Mouse (Mus musculus): Measurements from ENCODE around the gene Bpifb9b.
"Not testable (repeated sequence)": the region's sequence is repeated elsewhere in the genome, so short reads cannot be mapped to it uniquely, and the experiment has no call there.

Gene Bpifb9b

DNA sequence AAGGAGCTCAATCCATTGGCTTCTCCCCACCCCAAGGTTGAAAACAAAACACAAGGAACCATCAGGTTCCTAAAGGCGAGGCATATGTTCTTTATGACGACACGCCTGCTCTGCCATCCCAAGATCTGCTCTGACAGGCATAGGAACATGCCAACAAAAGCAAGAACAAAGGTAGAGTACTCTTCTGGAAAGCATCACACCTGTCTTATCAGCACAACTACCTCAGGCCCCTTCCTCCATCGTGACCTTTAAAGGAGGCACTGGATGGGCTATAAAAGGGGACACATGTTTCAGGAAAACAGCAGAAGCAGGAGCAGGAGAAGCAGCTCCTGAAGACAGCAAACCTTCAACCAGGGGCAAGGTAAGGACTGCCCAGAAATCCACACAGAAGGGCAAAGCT is at the start of gene Bpifb9b:
Gene Bpifb9b (plus strand): TSS at position 301 of the 400 bp plus-strand sequence.
- DNase-seq (ENCODE audit: low spot score in 2 of 2): not testable (repeated sequence)

DNA sequence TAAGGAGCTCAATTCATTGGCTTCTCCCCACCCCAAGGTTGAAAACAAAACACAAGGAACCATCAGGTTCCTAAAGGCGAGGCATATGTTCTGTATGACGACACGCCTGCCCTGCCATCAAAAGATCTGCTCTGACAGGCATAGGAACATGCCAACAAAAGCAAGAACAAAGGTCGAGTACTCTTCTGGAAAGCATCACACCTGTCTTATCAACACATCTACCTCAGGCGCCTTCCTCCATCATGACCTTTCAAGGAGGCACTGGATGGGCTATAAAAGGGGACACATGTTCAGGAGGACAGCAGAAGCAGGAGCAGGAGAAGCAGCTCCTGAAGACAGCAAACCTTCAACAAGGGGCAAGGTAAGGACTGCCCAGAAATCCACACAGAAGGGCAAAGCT is 49.5 kb upstream of the Bpifb9b start, which contains the start of gene Bpifb9a:
Gene Bpifb9a (plus strand): TSS at position 301 of the 400 bp plus-strand sequence.
- not testable (repeated sequence) for DNase-seq (ENCODE audit: low spot score in 2 of 2)

DNA sequence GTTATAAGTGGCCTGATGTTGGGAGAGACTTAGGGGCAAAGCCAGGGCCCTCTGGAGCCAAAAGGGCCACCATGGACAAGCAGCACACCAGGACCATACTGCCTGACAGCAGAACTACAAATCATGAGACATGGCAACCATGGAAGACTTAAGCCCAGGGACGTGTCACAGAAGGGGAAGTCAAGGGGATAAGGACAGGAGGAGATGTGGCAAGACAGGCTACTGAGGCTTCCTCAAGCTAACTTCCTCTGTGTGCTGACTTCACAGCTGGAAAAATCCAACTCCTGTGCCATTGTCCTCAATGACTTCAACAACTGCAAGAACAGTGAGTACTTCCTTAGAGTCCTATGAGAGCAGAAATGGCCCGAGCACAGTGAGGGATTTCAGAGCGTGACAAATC is 42.6 kb upstream of the Bpifb9b start:
- DNase-seq (ENCODE audit: low spot score in 2 of 2): not testable (repeated sequence)

DNA sequence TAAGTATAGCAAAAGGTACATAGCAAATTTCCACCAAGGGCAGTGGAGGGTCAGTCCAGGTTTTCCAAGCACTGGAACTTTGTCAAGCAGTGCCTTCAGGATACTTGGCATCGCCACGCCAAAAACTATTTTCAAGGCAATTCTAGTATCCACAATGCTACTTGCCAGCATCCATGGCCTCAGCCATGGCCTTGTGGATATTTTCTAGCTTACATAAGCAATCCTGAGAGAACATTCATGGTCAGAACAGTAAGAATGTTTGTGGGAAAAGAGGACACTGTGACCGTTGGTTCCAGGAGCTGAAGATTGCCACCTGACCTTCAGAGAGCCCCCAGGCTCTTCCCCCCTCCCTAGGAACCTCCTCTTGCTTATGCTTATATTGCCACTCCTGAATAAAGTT is 15.2 kb upstream of the Bpifb9b start:
- not testable (repeated sequence) for DNase-seq (ENCODE audit: low spot score in 2 of 2)

DNA sequence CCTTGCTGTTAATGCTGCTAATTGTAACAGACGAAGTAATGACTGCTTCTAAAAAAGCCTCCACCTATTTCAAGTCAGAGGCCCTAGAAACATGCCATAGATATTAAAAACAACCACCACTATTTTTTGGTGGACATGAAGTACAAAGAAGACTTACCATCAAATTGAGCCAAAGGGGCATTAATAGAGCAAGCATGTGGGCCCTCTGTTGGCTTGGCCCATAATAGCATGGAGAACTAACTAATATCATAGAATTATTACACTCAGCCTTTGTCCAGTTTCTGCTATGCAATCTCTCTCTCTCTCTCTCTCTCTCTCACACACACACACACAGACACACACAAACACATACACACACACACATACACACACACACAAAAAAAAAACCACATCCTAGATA is 14.2 kb upstream of the Bpifb9b start:
- DNase-seq (ENCODE audit: low spot score in 2 of 2): no peak

DNA sequence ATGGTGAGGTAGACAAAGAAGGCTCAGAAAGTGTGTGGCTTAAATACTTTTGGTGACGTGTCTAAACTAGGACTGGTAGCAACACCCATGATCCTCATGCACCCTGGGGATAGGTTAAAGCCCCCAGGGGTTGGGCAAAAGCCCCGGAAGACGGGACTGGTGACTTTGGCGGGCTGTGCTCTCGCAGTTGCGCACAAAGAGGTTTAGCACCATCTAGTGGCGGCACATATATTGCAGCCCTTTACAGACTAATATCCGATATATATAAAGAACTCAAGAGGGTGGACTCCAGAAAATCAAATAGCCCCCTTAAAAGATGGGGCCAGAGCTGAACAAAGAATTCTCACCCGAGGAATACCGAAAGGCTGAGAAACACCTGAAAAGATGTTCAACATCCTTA is 12.3 kb upstream of the Bpifb9b start:
- peak in 1 of 2 experiments; percentile 56 for DNase-seq (ENCODE audit: low spot score in 2 of 2)

DNA sequence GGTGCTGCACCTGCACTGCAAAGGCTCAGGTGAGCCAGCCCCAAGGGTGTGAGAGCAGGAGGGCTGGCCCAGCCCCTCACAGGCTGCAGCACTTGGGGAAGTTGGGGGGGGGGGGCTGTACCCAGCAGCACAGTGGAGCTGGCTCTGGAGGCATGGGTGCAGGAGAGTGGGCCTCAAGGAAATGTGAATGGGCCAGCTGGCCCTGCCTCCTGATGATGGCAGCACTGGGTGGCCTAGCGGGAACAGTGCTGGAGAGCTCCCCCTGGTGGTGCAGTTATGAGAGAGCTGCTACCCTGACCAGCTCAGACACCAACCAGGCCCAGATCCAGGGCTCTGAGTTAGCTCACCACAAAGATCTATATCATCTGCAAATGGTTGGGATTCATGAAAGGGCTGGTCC is 6.5 kb upstream of the Bpifb9b start:
- peak; percentile 50 to 75 for DNase-seq (ENCODE audit: low spot score in 2 of 2)

DNA sequence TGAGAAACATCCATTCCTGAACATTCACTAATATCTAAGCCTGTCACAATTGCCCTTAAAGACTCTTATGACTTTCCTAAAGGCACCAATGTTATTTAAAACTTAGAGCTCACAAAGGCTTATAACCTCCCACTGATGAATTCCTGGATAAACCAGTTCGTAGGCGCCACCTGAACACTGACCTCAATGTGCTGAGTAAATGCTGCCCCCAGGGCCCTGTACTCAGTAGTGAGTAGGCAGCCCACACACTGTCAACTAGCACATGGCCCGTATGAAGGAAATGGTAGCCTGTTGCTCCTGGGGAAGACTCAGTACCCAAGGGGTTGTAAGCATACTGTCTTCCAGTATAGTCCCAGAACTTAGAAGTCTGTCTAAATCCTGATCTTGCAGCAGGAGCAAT is 5.3 kb upstream of the Bpifb9b start:
- no peak for DNase-seq (ENCODE audit: low spot score in 2 of 2)

DNA sequence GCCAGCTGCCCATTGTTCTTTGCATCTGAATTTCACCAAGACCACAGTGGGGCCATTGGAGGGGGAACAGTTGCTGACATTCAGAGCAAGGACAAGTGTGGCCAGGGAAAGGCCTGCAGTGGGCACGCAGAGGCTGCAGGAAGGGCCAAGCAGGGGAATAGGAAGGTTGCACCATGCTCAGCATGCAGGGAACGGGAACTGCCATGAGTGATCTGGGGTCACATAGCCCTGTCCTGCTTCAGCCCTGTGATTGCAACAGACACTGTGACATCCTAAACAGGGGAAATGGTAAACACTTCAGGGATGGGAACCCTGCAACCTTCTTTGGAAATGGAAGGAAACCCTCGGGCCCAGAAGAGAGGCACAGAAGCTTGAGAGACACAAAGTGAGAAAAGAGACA is 2.4 kb upstream of the Bpifb9b start:
- DNase-seq (ENCODE audit: low spot score in 2 of 2): not testable (repeated sequence)

DNA sequence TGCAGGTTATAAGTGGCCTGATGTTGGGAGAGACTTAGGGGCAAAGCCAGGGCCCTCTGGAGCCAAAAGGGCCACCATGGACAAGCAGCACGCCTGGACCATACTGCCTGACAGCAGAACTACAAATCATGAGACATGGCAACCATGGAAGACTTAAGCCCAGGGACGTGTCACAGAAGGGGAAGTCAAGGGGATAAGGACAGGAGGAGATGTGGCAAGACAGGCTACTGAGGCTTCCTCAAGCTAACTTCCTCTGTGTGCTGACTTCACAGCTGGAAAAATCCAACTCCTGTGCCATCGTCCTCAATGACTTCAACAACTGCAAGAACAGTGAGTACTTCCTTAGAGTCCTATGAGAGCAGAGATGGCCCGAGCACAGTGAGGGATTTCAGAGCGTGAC is 6.7 kb downstream of the Bpifb9b start:
- DNase-seq (ENCODE audit: low spot score in 2 of 2): not testable (repeated sequence)

DNA sequence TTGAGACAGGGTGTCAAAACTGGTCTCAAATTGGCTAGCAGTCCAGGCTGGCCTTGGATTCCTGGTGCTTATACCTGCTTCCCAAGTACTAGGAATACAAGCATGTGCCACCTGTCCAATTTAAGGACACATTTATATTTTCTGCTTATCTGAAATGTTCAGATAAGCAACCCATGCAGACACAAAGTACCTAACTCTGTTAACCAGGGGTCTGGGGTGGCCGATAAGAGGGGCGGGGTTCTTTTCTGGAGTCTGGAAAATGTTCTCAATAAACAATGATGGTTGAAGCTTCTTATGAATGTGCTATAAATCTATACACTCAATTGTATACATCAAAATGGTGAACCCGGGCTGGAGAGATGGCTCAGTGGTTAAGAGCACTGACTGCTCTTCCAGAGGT is 19.8 kb downstream of the Bpifb9b start:
- DNase-seq (ENCODE audit: low spot score in 2 of 2): no peak

DNA sequence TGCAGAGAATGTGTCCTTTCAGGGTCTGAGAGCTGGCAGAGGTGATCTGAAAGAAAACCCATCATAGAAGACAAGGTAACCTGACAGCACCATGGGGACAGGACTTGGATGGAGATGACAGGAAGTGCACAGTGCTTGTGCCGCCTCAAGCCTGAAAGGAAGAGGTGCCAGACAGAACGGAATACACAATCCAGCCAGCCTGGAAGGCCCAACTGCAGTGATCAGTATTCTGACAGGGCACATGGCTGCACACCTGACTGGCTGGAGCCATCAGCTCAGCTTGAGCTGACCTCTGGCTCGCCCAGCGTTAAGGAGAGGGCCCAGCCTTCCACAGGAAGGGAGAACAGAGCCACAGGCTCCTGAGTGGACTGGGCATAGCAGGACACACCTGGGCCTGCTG is 28.5 kb downstream of the Bpifb9b start:
- no peak for DNase-seq (ENCODE audit: low spot score in 2 of 2)

DNA sequence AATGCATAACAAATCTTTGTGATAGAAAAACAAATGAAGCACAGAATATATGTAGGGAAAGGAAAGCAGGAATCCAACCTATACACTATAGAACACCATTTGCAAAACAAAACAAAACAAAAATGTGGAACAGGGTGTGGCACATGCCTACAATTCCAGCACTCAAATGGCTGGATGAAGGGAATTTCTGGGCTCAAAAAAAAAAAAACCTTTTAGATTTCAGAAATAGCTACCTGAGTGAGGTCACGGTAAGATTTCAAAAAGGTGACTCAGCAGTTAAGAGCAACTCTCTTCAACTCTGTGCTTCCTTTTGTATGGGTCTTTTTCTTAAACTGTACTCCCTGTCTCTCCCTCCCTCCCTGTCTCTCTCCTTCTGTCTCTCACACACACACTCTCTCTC is 31.1 kb downstream of the Bpifb9b start:
- no peak for DNase-seq (ENCODE audit: low spot score in 2 of 2)

DNA sequence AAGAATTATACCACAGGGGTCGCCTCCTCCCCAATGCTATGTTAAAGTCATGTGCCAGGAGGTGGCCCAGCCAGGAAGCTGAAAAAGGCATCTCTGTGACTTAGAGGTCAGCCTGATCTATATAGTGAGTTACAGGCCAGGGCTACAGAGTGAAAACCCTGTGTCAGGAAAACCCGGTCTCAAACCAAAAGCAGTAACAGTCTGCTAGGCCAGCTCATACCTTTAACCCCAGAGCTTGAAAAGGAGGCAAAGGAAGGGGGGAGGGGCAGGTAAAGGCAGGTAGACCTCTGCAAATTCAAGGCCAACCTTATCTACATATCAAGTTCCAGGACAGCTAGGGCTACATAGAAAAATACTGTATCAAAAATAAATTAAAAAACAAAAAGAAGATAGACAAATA is 32.3 kb downstream of the Bpifb9b start:
- no peak for DNase-seq (ENCODE audit: low spot score in 2 of 2)

DNA sequence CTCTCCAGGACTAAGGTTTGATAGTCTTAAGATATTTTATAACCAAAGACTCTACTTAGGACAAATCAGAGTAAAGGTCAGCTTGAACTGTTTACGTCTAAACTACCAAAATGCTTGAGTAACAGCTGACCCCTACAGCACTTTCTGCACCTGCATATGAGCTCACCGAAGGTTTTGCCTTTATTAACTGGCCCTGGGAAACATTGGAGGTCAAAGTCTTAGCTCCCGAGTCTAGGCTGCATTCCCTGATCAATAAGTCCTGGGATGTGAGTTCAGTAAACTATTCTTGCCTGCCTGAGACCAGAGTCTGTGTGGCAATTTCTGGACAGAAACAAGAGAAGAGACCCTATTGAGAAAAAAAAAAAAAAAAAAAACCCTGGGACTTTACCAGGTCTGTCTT is 41.1 kb downstream of the Bpifb9b start:
- DNase-seq (ENCODE audit: low spot score in 2 of 2): no peak

DNA sequence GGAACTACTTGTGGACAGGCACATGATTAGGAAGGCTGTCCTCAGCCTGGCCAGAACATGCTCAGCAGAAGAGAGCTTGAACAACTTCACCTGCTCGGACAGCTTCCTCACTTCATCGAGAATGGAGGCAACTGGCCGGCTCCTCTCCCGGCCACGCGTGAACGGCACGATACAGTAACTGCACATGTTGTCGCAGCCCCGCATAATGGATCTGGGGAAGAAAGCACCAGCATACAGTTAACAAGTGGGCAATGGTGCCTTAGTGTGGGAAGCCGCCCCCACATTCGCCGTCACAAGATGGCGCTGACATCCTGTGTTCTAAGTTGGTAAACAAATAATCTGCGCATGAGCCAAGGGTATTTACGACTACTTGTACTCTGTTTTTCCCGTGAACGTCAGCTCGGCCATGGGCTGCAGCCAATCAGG is 47.0 kb downstream of the Bpifb9b start:
- DNase-seq (ENCODE audit: low spot score in 2 of 2): not testable (repeated sequence)

DNA sequence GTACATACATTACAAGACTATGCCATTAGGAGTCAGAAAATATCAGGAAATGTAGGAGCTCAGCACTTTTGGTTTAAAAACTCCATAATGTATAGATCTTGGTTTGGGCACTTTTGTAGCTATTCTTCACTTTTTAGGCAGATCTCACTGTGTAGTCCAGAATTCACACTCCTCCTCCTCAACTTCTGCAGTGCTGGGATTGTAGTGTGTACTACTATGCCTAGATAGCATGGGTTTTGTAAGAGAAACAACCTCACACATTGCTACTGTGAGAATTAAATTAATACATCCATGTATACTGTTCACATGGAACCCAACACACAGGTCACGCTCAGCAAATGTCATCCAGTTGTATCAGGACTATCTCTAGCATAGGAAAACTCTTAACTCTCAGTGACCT is 60.5 kb downstream of the Bpifb9b start:
- no peak for DNase-seq (ENCODE audit: low spot score in 2 of 2)
